Mouse (Mus musculus): ENCODE data around the gene Sema6d.

- TF ChIP-seq POLR2A (IDR thresholded peaks at IDR 0.05; ENCODE audit: insufficient read depth, low read length) (no peak), CTCF (IDR thresholded peaks at IDR 0.05; ENCODE audit: low read depth, low read length) (no peak)
Observed at GRCm38 (mm10) chr2:124627664-124628063, 537.9 kb downstream of the Sema6d start.

Measured in ES-Bruce4 (cell line).